Mouse (Mus musculus) intestine, embryonic 15.5 days (tissue): ENCODE measurements around the gene Snrnp70. TPM values are rescaled to one million over a fixed set of nuclear protein-coding genes. Genes with fewer than 3 reads are reported as not detected.

Source experiments
- ATAC-seq: fragments of 200-750 bp; cut with Nextera tagmentation; 2 replicates; pipeline ENCODE4 v1.8.0; 2017; ENCODE audit warnings: moderate TSS enrichment, moderate library complexity
- H3K27ac ChIP-seq: fragments of 300-500 bp; sonication (generic); 2 replicates; pipeline ENCODE4 v1.5.1; 2015; ENCODE audit warnings: mild to moderate bottlenecking, inconsistent platforms
- H3K27me3 ChIP-seq: fragments of 300-500 bp; sonication (generic); replicated peaks from 2 replicates; pipeline ENCODE4 v1.6.1; 2015; ENCODE audit warnings: inconsistent platforms
- H3K36me3 ChIP-seq: fragments of 300-500 bp; sonication (generic); 2 replicates; pipeline ENCODE4 v1.6.1; 2015; ENCODE audit warnings: inconsistent platforms
- H3K4me1 ChIP-seq: fragments of 300-500 bp; sonication (generic); replicated peaks from 2 replicates; pipeline ENCODE4 v1.6.1; 2015; ENCODE audit warnings: inconsistent platforms
- H3K4me2 ChIP-seq: fragments of 300-500 bp; sonication (generic); replicated peaks from 2 replicates; pipeline ENCODE4 v1.6.1; 2015; ENCODE audit warnings: mild to moderate bottlenecking, inconsistent platforms
- H3K4me3 ChIP-seq: fragments of 300-500 bp; sonication (generic); replicated peaks from 2 replicates; pipeline ENCODE4 v1.5.1; 2015; ENCODE audit warnings: inconsistent platforms
- H3K9ac ChIP-seq: fragments of 300-500 bp; sonication (generic); 2 replicates; pipeline ENCODE4 v1.6.1; 2015; ENCODE audit warnings: inconsistent platforms
- H3K9me3 ChIP-seq: fragments of 300-500 bp; sonication (generic); 2 replicates; pipeline ENCODE4 v1.6.1; 2016; ENCODE audit warnings: inconsistent platforms
- WGBS: fragments of 180-500 bp; shearing (Covaris S2); methylation state at CpG from one replicate; pipeline ENCODE4 v1.1.7; 2015; 5-methylcytosine and 5-hydroxymethylcytosine counted together
- polyA plus RNA-seq: library from polyadenylated mRNA; unstranded; fragments of >200 nt; fragmentation: Nextera tagmentation; extraction: Ambion mirVana; gene quantifications from 2 replicates; pipeline ENCODE4 v1.2.1, GENCODE M21; 2015

Gene Snrnp70
- polyA plus RNA-seq, 1 experiment from 2014 or later = 195 TPM

- Histone ChIP-seq H3K4me1 (peaks cover 18% of the 10 kb centered on the region), H3K36me3 (peaks cover 33% of the 10 kb centered on the region), H3K27me3 (peaks cover 21% of the 10 kb centered on the region), H3K27ac (no peak overlapping the region), H3K9ac (0 out of 2 replicates have a peak overlapping the region, but pooled peaks have one; percentile 13), H3K4me2 (peak overlapping the region; percentile 31; the same call in 1 of the 2 replicates), H3K4me3 (no peak overlapping the region), H3K9me3 (no peaks in the 10 kb centered on the region)
- peak; percentile 31; the same call in 1 of the 2 replicates for ATAC-seq
- 11% methylated on average over 27 of the region's 27 CpGs for WGBS
Measured at GRCm38 (mm10) chr7:45419859-45420614, 24.5 kb upstream of the Snrnp70 start.

- Histone ChIP-seq H3K4me2 (0 out of 2 replicates have a peak overlapping the region, but pooled peaks have one; percentile 24), H3K4me1 (peaks cover 35% of the 10 kb centered on the region), H3K36me3 (peaks cover 15% of the 10 kb centered on the region), H3K27me3 (peaks cover 38% of the 10 kb centered on the region), H3K9ac (no peak overlapping the region), H3K9me3 (no peaks in the 10 kb centered on the region), H3K4me3 (no peak overlapping the region), H3K27ac (no peak overlapping the region)
- WGBS = 8% methylated on average over 13 of the region's 13 CpGs
- no peak for ATAC-seq
Measured at GRCm38 (mm10) chr7:45417962-45418492, 22.5 kb upstream of the Snrnp70 start.

GRCm38 (mm10) chr7:45415636-45416035, 20.1 kb upstream of the Snrnp70 start:
- no peak for ATAC-seq
- peaks cover 54% of the 10 kb centered on the region for H3K27me3 ChIP-seq
- no peak overlapping the region for H3K27ac ChIP-seq
- WGBS = 23% methylated on average over 37 of the region's 37 CpGs
- H3K9ac ChIP-seq = no peak overlapping the region
- peak overlapping the region; percentile 49 for H3K4me2 ChIP-seq
- no peaks in the 10 kb centered on the region for H3K9me3 ChIP-seq
- peaks cover 35% of the 10 kb centered on the region for H3K4me1 ChIP-seq
- H3K36me3 ChIP-seq = no peaks in the 10 kb centered on the region
- peak overlapping the region; percentile 22 for H3K4me3 ChIP-seq

GRCm38 (mm10) chr7:45414740-45415224, 19.2 kb upstream of the Snrnp70 start:
- peaks cover 62% of the 10 kb centered on the region for H3K27me3 ChIP-seq

GRCm38 (mm10) chr7:45413864-45414739, 18.6 kb upstream of the Snrnp70 start:
- peaks cover 27% of the 10 kb centered on the region for H3K4me1 ChIP-seq
- peak overlapping the region; percentile 60 for H3K9ac ChIP-seq
- WGBS = 2% methylated on average over 26 of the region's 27 CpGs
- peak; percentile 40 for ATAC-seq
- no peaks in the 10 kb centered on the region for H3K36me3 ChIP-seq
- peak overlapping the region; percentile 97 for H3K4me2 ChIP-seq
- H3K9me3 ChIP-seq = no peaks in the 10 kb centered on the region
- H3K4me3 ChIP-seq = peak overlapping the region; percentile 56
- H3K27ac ChIP-seq = no peak overlapping the region
- H3K27me3 ChIP-seq = peaks cover 68% of the 10 kb centered on the region

More at GRCm38 (mm10) chr7:45414740-45415224, 19.2 kb upstream of the Snrnp70 start:
- 46% methylated on average over 12 of the region's 12 CpGs for WGBS
- peaks cover 30% of the 10 kb centered on the region for H3K4me1 ChIP-seq
- no peak overlapping the region for H3K27ac ChIP-seq
- no peak overlapping the region for H3K9ac ChIP-seq
- no peak; the same call in 1 of the 2 replicates for ATAC-seq
- peak overlapping the region; percentile 97; the same call in 1 of the 2 replicates for H3K4me2 ChIP-seq
- no peaks in the 10 kb centered on the region for H3K9me3 ChIP-seq
- H3K4me3 ChIP-seq = no peak overlapping the region
- H3K36me3 ChIP-seq = no peaks in the 10 kb centered on the region

GRCm38 (mm10) chr7:45413113-45413863, 17.7 kb upstream of the Snrnp70 start, which contains the start of gene Ntf5:
Gene Ntf5 (plus strand): TSS chr7:45413695.
- peak; percentile 69 for ATAC-seq
- Histone ChIP-seq H3K4me2 (peak within 1 kb of the TSS; percentile 97), H3K27me3 (peaks cover 73% of the 10 kb centered on the region), H3K4me3 (peak within 1 kb of the TSS; percentile 56), H3K9ac (peak within 1 kb of the TSS; percentile 60), H3K27ac (0 out of 2 replicates have a peak within 1 kb of the TSS, but pooled peaks have one; percentile 19), H3K9me3 (no peaks in the 10 kb centered on the region), H3K4me1 (peaks cover 25% of the 10 kb centered on the region), H3K36me3 (no peaks in the 10 kb centered on the region)
- 2% methylated on average over 38 of the region's 45 CpGs for WGBS

GRCm38 (mm10) chr7:45412421-45412820, 16.9 kb upstream of the Snrnp70 start:
- Histone ChIP-seq H3K27me3 (peaks cover 82% of the 10 kb centered on the region), H3K4me2 (no peak overlapping the region), H3K27ac (no peak overlapping the region), H3K9me3 (no peaks in the 10 kb centered on the region), H3K4me3 (no peak overlapping the region), H3K36me3 (no peaks in the 10 kb centered on the region), H3K9ac (no peak overlapping the region), H3K4me1 (peaks cover 25% of the 10 kb centered on the region)
- 76% methylated on average over 2 of the region's 2 CpGs for whole genome bisulfite sequencing
- no peak for ATAC-seq

GRCm38 (mm10) chr7:45409497-45410163, 14.1 kb upstream of the Snrnp70 start:
- Histone ChIP-seq H3K36me3 (no peaks in the 10 kb centered on the region), H3K27me3 (peaks cover 85% of the 10 kb centered on the region), H3K9ac (no peak overlapping the region), H3K4me3 (no peak overlapping the region), H3K9me3 (no peaks in the 10 kb centered on the region), H3K27ac (no peak overlapping the region), H3K4me1 (peaks cover 21% of the 10 kb centered on the region), H3K4me2 (no peak overlapping the region)
- WGBS = 84% methylated on average over 8 of the region's 8 CpGs
- no peak for ATAC-seq

GRCm38 (mm10) chr7:45408949-45409348, 13.4 kb upstream of the Snrnp70 start:
- Histone ChIP-seq H3K27me3 (peaks cover 79% of the 10 kb centered on the region), H3K9ac (no peak overlapping the region), H3K27ac (no peak overlapping the region), H3K4me2 (no peak overlapping the region), H3K9me3 (no peaks in the 10 kb centered on the region), H3K36me3 (no peaks in the 10 kb centered on the region), H3K4me3 (no peak overlapping the region), H3K4me1 (peaks cover 15% of the 10 kb centered on the region)
- 84% methylated on average over 17 of the region's 17 CpGs for WGBS
- ATAC-seq = no peak

- WGBS = 69% methylated on average over 7 of the region's 7 CpGs
- H3K36me3 ChIP-seq = no peaks in the 10 kb centered on the region
- no peak overlapping the region for H3K27ac ChIP-seq
- H3K4me3 ChIP-seq = no peak overlapping the region
- H3K9me3 ChIP-seq = no peaks in the 10 kb centered on the region
- H3K4me1 ChIP-seq = peaks cover 9% of the 10 kb centered on the region
- no peak overlapping the region for H3K4me2 ChIP-seq
- no peak for ATAC-seq
- H3K9ac ChIP-seq = no peak overlapping the region
- peaks cover 73% of the 10 kb centered on the region for H3K27me3 ChIP-seq
Measured at GRCm38 (mm10) chr7:45408351-45408750, 12.8 kb upstream of the Snrnp70 start.

- no peak overlapping the region for H3K27ac ChIP-seq
- no peaks in the 10 kb centered on the region for H3K36me3 ChIP-seq
- H3K9ac ChIP-seq = no peak overlapping the region
- WGBS = 75% methylated on average over 10 of the region's 10 CpGs
- H3K9me3 ChIP-seq = no peaks in the 10 kb centered on the region
- no peak overlapping the region for H3K4me3 ChIP-seq
- H3K4me1 ChIP-seq = peaks cover 8% of the 10 kb centered on the region
- no peak overlapping the region for H3K4me2 ChIP-seq
- H3K27me3 ChIP-seq = peaks cover 71% of the 10 kb centered on the region
- no peak for ATAC-seq
Measured at GRCm38 (mm10) chr7:45407836-45408235, 12.3 kb upstream of the Snrnp70 start.
